Mouse (Mus musculus) myocyte (in vitro differentiated cells): ENCODE results near the gene Agpat1.

Source experiments
- E2F4 ChIP-seq: IDR thresholded peaks from one replicate; pipeline ENCODE4 v1.6.1; 2011; ENCODE audit warnings: mild to moderate bottlenecking, control low read depth, moderate library complexity; ENCODE audit not compliant: insufficient read depth
- MYOG ChIP-seq, 3 experiments: IDR thresholded peaks; one replicate each; pipeline ENCODE4 v1.6.1; 2011; ENCODE audit warnings: control low read depth in 2 of 3, low read depth in 2 of 3, mild to moderate bottlenecking in 2 of 3; ENCODE audit not compliant: insufficient read length in 2 of 3, control insufficient read depth in 1 of 3, insufficient read depth in 1 of 3
- POLR2A ChIP-seq: IDR thresholded peaks from one replicate; pipeline ENCODE4 v1.6.1; 2011; ENCODE audit warnings: low read depth, mild to moderate bottlenecking, control low read depth, moderate library complexity; ENCODE audit not compliant: insufficient read length
- POLR2AphosphoS2 ChIP-seq: IDR thresholded peaks from one replicate; pipeline ENCODE4 v1.6.1; 2011; ENCODE audit warnings: low read depth, control low read depth; ENCODE audit not compliant: insufficient read length
- TCF12 ChIP-seq: IDR thresholded peaks from one replicate; pipeline ENCODE4 v1.6.1; 2011; ENCODE audit warnings: mild to moderate bottlenecking, control low read depth; ENCODE audit not compliant: poor library complexity, insufficient read depth, severe bottlenecking
- USF1 ChIP-seq: IDR thresholded peaks from one replicate; pipeline ENCODE4 v1.6.1; 2011; ENCODE audit warnings: low read depth, mild to moderate bottlenecking, control low read depth, moderate library complexity

- TF ChIP-seq MYOG (IDR thresholded peaks at IDR 0.05; ENCODE audit: control insufficient read depth in 1 of 3, insufficient read depth in 1 of 3, insufficient read length in 2 of 3, low read depth in 2 of 3) (no peak), POLR2A (no peak), TCF12 (no peak), E2F4 (no peak), USF1 (no peak), POLR2AphosphoS2 (peak; percentile 24)
Measured at GRCm38 (mm10) chr17:34588767-34589166, 15.3 kb upstream of the Agpat1 start.
